Mouse (Mus musculus) liver, postnatal 0 days (tissue): ENCODE data around the gene Coq9.

Experiments used
- CTCF ChIP-seq: sonication (generic); IDR thresholded peaks from 2 replicates; pipeline ENCODE4 v1.5.1; 2016; ENCODE audit warnings: antibody characterized with exemption, low read depth
- EP300 ChIP-seq: IDR thresholded peaks from 2 replicates; pipeline ENCODE4 v1.6.1; 2016; ENCODE audit warnings: antibody characterized with exemption, low read depth, mild to moderate bottlenecking

- TF ChIP-seq CTCF (no peak), EP300 (no peak)
These were observed 11.9 kb downstream of the Coq9 start for GRCm38 (mm10) chr8:94850049-94850448.
